Mouse (Mus musculus): ENCODE measurements around the gene Espn.

The Espn gene

GRCm38 (mm10) chr4:152146033-152146827 is 5.9 kb downstream of the Espn start:
- no peak for DNase-seq (ENCODE audit: low spot score in 2 of 2)

GRCm38 (mm10) chr4:152145473-152145872 is 6.7 kb downstream of the Espn start:
- DNase-seq (ENCODE audit: low spot score in 2 of 2): no peak

GRCm38 (mm10) chr4:152143632-152144031 is 8.5 kb downstream of the Espn start:
- DNase-seq (ENCODE audit: low spot score in 2 of 2): no peak

- DNase-seq (ENCODE audit: low spot score in 2 of 2): no peak
Measured at GRCm38 (mm10) chr4:152141521-152142135, 10.5 kb downstream of the Espn start.

- DNase-seq (ENCODE audit: low spot score in 2 of 2): no peak
Measured at GRCm38 (mm10) chr4:152140441-152140840, 11.7 kb downstream of the Espn start.

GRCm38 (mm10) chr4:152138497-152139260 is 13.5 kb downstream of the Espn start:
- no peak for DNase-seq (ENCODE audit: low spot score in 2 of 2)

- no peak for DNase-seq (ENCODE audit: low spot score in 2 of 2)
Measured at GRCm38 (mm10) chr4:152136876-152137250, 15.3 kb downstream of the Espn start.

GRCm38 (mm10) chr4:152136112-152136875 is 15.9 kb downstream of the Espn start:
- DNase-seq (ENCODE audit: low spot score in 2 of 2): no peak

- no peak for DNase-seq (ENCODE audit: low spot score in 2 of 2)
Measured at GRCm38 (mm10) chr4:152135363-152135762, 16.8 kb downstream of the Espn start.

GRCm38 (mm10) chr4:152134507-152134906 is 17.7 kb downstream of the Espn start:
- no peak for DNase-seq (ENCODE audit: low spot score in 2 of 2)

GRCm38 (mm10) chr4:152133213-152133612 is 19.0 kb downstream of the Espn start:
- no peak for DNase-seq (ENCODE audit: low spot score in 2 of 2)

GRCm38 (mm10) chr4:152132772-152133169 is 19.4 kb downstream of the Espn start:
- no peak for DNase-seq (ENCODE audit: low spot score in 2 of 2)

GRCm38 (mm10) chr4:152131809-152132771 is 20.1 kb downstream of the Espn start:
- no peak for DNase-seq (ENCODE audit: low spot score in 2 of 2)

GRCm38 (mm10) chr4:152130771-152131653 is 21.2 kb downstream of the Espn start:
- no peak for DNase-seq (ENCODE audit: low spot score in 2 of 2)

- no peak for DNase-seq (ENCODE audit: low spot score in 2 of 2)
Measured at GRCm38 (mm10) chr4:152129395-152129930, 22.7 kb downstream of the Espn start.

- DNase-seq (ENCODE audit: low spot score in 2 of 2): no peak
Measured at GRCm38 (mm10) chr4:152128784-152129183, 23.4 kb downstream of the Espn start.

- no peak for DNase-seq (ENCODE audit: low spot score in 2 of 2)
Measured at GRCm38 (mm10) chr4:152127884-152128283, 24.3 kb downstream of the Espn start.

GRCm38 (mm10) chr4:152126026-152126920 is 25.9 kb downstream of the Espn start:
- peak in 1 of 2 experiments; percentile 5 for DNase-seq (ENCODE audit: low spot score in 2 of 2)
